Mouse (Mus musculus) urinary bladder, postnatal 4 days (tissue): ENCODE measurements around the gene Gm5157.
"Not testable (repeated sequence)": the region's sequence is repeated elsewhere in the genome, so short reads cannot be mapped to it uniquely, and the experiment has no call there.

ENCODE experiments used
- DNase-seq, 2 experiments: peaks; one replicate each; pipeline ENCODE4 v3.0.0; 2021 to 2022; ENCODE audit warnings: low spot score in 2 of 2

Gene Gm5157

DNA sequence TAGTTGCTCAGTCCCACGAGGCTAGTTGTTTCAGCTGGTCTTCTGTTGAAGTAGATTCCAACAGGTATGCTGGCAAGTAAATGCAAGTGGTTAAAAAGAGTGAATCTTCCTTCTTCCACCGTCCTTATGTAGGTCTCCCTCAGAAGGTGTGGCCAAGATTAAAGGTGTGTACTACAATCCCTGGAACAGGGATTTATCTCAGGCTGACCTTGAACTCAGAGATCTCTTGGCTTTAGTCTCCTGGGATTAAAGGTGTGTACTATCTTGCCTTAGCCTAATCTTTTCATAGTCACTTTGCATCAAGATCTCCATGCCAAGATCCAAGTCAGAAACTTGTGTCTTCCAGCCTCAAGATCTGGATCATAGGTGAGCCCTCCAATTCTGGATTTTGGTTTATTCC is at the start of gene Gm5157:
TSS of gene Gm5157 (minus strand) at position 101 of the 400 bp plus-strand sequence.
- DNase-seq, result not testable (repeated sequence)

DNA sequence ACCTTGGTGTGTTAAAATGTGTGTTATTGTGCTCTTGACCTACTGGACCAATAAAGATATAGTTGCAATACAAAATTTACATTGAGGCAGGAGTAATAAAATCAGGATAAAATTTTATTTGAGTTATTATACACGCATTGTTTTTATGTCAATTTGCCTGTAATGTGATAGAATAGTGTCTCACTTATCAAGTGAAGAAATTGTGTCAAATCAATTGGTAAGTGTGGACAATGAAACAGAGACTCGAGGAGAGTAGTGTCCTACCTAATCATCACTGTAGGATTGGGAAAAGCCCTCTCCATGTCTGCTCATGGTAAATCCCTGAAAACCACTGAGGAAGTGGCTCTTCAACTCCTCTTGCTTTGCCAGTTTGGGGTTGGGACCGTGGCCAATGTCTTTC is 28.3 kb downstream of the Gm5157 start, which contains the start of gene Vmn1r123:
TSS of gene Vmn1r123 (plus strand) at position 301 of the 400 bp plus-strand sequence.
- DNase-seq, result not testable (repeated sequence)
